Mouse (Mus musculus) lung, adult 18-20 months (tissue): ENCODE measurements at regions not wholly inside any gene's neighbourhood (a gene's known extent, or its start where the extent isn't known, plus 50 kb on each side); places are given as distances from the start of the nearest gene placed in this dataset.

ENCODE experiments used
- DNase-seq, 2 experiments: peaks; one replicate each; pipeline ENCODE4 v3.0.0; 2022; ENCODE audit warnings: mixed read lengths in 2 of 2

- DNase-seq, result peak in 1 of 2 experiments; percentile 3
Observed at GRCm38 (mm10) chr1:15217865-15218264, 875.3 kb downstream of the 4930444P10Rik start.
